Mouse (Mus musculus): ENCODE results near the gene Myl3.

DNA sequence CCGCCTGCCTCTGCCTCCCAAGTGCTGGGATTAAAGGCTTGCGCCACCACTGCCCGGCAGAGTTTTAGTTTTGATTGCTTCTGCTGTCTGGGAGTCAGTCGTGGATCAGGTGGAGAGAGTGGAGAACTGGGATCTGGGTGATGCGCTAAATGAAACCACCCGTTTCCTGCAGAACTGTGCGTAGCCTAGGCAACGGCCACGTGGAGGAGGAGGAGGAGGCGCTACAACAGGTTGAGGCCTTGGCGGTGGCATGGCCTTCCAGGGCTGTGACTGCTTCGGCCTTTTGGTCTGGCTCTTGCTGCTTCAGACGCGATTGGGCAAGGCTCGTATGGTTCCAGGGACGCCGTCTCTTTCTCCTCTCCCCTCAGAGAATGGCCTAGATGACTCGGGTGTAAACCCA, 72.1 kb downstream of the Myl3 start, which contains the start of gene Prss44:
- TF ChIP-seq CTCF (IDR thresholded peaks at IDR 0.05; ENCODE audit: control insufficient read depth, insufficient read depth, insufficient read length) (no peak), MYOG (IDR thresholded peaks at IDR 0.05; ENCODE audit: control insufficient read depth, extremely low read depth, insufficient read length) (no peak)

Data from C2C12 (cell line).